Mouse (Mus musculus) 3134 (cell line): ENCODE results near the gene Il22.
"Not testable (repeated sequence)": the region's sequence is repeated elsewhere in the genome, so short reads cannot be mapped to it uniquely, and the experiment has no call there.

Source experiments
- DNase-seq: peaks from one replicate; pipeline ENCODE4 v3.0.0-alpha.2; 2011; ENCODE audit warnings: low spot score; ENCODE audit not compliant: insufficient read length; ENCODE audit errors: extremely low read depth

Gene Il22

DNA sequence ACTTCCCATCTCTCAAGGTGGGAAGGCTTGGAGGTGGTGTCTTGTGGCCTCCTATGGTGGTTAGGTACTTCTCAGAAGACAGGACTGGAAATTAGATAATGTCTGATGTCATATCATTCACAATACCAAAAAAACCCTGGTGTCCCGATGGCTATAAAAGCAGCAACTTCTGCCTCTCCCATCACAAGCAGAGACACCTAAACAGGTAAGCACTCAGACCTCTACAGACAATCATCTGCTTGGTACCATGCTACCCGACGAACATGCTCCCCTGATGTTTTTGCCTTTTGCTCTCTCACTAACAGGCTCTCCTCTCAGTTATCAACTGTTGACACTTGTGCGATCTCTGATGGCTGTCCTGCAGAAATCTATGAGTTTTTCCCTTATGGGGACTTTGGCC, at the start of gene Il22:
TSS of gene Il22 (plus strand) at position 301 of the 400 bp plus-strand sequence.
- DNase-seq, result no peak

DNA sequence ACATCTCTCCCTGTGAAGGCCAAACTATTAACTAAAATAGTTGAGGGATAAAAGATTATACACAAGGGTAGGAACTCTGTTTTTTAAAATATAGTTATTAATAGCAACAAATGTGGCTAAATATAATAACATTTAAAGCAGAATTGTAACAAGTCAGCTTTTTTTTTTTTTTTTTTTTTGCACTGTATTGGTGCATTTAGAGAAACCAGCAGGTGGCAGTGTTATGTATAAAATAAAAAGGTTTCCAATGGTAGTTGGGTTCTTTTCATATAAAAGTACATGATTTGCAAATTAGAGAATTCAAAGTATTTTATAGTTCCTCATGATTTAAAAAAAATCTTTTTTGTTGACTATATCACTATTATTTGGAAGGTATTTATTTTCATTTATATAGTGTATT, 48.8 kb upstream of the Il22 start:
- no peak for DNase-seq

DNA sequence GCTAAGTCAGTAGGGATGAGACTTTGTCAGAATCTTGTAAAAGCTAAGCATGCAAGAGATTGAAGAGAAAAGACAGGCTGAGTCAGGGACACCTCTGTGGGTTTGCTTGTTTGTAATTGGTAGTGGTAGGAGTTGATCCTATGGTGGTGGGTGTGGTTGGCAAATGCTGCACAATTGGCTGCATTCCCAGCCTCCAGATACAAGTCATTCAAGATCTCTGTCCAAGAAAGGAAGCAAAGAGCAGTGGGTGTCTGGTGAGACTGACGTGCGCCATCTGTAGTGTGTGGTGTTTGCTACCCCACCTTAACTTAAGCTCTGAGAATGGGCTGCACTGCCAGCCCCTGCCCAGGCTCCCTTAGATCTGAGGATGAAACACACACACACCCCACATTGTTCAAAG, 43.6 kb upstream of the Il22 start:
- DNase-seq, result no peak

DNA sequence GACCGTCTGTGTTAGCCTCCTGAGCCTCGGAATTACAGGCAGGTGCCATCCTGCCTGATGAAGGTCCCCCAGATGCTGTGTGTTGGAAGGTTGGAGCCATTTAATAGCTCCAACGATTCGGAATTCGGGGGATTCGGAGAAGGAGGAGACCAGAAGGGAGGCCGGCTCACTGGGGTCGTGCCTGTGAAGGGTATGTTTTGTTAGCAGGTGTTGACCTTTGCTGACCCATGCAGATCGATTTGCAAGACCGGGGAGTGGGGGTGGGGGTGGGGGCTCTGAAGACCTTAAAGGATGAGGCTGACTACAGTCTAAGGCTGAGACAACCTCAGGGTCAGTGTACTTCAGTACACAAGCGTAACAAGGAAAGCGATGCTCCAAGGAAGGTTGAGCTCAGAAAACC, 35.5 kb upstream of the Il22 start:
- DNase-seq, result no peak

DNA sequence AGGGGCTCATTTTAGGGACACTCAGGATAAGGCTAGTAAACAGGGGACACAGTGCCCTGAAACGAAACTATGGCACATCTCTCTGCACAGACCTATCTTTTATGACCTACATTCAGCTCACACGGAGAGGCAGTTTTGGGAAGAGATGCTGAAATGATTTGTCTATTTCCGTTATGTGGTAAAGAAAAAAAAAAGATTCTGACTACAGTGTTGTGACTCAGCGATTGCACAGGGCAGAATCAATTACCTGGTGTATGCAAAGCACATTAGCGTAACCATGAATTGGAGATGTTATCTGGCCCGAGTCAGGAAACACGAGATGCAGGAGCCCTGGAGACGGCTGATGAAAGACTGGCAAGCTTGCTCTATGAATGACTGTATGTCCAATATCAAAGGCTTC, 32.3 kb upstream of the Il22 start:
- no peak for DNase-seq

DNA sequence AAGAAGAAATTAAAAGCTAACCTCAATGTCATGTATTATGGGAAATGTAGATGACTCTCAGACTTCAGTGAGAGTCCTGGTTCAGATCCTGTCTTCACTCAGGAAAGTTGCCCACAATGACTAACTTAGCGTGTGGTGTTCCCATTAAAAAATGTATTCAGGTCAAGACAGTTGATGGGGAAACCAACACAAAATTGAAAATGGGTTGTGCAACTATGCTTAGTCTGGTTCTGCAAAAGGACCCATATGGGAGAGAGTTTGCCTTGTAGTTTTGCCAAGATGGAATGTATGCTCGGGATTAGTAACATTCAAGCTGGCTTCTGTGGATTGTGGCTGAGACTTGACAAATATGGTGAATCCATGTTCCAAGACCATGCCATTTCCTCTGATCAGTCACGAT, 31.9 kb upstream of the Il22 start:
- no peak for DNase-seq

DNA sequence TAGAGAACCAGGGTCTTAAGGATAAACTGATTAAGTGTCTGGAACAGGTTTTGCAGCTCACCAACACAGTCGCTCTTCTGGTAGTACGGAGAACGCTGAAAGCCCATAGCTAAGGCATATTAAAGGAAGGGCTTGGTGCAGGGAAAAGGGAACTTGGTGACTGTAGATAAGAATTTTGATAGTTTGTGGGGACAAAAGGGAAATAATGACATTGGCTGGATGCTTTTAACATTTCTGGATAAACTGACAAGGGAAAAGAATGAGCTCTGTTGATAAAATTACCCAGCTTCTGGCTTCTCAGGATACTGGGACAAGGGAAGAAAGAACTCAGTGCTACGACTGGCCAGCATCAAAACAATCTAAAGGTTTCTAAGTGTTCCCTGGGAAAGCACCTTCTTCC, 29.2 kb upstream of the Il22 start:
- not testable (repeated sequence) for DNase-seq

DNA sequence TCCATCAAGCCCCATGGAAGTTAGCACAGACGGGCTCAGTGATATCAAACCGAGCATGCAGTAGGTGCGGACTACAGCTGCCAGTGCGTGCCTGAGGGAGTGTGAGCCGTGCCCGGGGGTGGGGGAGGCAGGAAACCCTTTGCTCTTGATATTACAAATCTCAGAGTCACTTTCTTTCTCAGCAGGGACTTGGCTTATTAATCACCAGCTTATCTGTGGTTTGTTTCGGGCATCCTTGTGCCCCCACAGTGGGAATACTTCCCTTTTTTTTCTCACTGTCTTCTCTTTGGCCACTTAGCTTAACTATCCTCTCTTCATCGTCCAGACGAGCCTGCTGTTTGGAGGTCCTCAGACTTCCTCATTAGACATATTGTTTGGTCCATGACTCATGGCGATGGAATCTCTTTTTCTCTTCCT, 26.0 kb upstream of the Il22 start:
- no peak for DNase-seq

DNA sequence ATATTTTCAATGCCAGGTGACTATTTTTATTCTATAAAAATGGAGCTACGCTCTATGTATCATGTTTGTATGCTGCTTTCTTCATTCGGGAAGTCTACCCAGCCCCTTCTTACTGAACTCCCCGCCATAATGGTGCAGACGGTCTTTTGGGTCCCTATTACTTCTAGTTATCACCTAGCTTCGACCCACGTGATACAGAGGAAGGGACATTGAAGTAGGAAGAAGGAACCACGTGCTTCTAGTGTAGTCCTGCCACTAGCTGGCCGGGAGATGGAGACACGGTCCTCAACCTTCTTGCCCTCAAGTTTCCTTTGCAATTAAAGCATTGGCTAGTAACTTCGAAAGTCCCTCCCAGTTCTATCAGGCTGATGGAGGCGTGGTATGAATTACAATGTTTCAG, 25.5 kb upstream of the Il22 start:
- no peak for DNase-seq

DNA sequence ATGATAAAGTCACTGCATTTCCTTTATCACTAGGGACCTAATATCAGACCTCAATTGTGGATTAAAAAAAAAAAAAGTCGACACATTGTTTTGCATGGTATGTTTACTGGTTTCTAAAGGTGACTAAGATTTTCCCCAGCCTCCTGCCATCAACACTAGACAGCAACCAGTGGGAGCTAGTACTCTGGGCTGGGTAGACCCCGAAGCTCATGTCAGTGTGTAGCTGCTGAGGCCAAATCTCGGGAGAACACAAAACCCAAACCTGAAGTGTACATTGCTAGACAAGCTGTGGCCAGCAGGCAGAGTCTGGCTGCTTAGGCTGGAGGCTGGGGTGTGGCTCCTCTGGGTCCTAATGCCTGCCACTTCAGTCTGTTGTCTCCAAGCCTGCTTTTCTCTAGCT, 9.6 kb upstream of the Il22 start:
- DNase-seq, result not testable (repeated sequence)

DNA sequence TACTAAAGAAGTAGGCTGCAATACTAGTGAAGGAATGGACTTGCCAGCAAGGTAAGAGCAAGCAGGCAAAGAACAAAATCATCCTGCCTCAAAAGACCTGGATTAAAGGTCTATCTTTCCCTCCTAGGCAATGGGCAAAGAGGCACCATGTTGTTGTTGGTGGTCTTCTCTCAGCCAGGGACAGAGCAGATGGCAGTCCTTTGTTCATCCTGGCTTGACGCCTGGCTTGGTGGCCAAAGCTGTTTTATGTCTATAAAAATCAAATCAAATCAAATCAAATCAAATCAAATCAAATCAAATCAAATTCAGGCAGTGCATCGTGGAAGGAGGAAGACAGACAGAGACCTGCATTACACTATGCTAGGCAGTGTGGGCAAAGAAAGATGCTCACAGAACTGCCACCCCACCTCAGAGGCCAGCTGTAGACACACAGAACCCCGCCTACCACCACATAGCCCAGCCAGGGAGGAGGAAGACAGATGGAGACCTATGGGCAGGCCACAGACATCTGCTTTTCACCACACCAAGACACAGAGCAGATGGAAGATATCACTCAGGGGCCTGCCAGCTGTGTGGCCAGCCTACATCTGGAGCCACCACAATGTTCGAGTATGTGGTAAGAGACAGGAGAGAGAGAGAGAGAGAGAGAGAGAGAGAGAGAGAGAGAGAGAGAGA, 11.1 kb downstream of the Il22 start:
- not testable (repeated sequence) for DNase-seq

DNA sequence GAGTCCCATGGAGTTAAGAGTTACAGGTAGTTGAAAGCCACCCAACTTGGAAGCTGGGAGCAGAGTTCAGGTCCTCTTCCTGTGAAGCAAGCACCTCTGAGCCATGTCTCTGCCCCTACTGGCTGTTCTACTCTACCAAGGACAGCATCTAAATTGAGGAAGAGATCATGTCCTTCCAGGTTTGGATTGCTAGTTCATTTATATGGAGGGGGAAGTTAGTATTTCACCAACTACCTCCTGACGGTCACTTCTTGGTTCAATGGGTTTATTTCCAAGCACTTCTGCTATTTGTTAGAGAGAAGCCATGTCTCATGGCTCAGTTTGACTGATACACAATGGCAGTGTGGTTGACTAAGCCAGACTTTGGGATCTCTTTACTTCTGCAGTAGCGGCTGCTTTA, 22.9 kb downstream of the Il22 start:
- DNase-seq, result not testable (repeated sequence)

DNA sequence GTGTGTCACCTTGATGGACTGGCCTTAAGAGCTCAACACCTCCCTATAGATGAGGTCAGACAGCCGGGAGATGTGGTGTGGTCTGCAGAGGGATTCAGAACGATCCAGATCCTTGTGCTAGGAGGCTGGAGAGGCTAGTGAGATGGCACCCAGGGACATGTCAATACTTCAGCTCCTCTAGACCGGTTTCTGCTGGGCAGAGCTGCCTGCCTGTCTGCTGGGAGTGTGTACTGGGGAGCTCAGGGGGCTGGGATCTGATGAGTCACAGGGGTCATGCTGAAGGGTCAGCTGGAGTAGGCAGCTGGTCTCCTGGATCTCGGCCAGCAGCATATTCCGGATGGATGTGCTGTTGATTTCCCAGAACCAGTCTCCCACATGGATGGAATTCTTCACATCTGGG, 27.9 kb downstream of the Il22 start:
- not testable (repeated sequence) for DNase-seq

DNA sequence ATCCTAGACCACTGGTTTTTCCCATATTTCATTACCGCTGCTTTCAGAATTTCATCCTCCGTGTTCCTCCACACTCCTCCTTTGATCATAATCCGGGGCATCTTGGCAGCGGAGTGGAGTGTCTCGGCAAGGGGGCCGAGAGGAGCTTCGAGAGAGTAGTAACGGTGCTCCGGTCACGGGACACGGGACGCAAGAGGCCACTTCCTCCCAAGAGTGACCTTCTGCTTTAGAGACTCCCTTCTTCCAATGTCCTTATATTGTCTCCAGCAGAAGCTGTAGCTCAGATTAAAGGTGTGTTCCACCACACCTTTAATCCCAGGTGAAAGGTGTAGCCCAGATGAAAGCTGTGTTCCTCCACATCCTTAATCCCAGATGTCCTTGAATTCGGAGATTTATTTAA, 35.9 kb downstream of the Il22 start, which contains the start of gene Gm32717:
TSS of gene Gm32717 (minus strand) at position 101 of the 400 bp plus-strand sequence.
- not testable (repeated sequence) for DNase-seq

DNA sequence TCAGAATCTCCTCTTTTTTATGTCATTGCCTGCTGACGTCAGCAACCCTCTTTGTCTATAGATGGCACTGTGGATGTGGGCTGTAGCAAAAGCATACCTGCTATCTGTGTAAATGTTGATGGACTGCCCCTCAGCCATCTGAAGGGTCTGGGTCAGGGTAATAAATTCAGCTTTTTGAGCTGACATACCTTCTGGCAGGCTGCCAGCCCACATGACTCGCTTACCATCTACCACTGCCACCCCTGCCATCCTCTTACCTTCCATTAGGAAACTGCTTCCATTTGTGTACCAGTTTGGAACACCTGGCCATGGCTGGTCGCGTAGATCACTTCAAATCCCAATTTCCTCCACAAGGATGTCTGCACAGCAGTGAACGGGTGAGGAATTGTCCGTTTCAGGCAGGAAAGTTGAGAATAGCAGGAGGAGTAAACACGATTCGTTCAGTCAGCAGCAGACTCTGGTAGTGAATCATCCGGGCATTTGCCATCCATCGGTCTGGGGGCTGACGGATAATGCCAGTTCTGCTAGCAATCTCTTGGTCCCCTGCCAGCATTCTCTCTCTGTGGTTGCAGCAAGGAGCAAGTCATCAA, 44.4 kb downstream of the Il22 start:
- not testable (repeated sequence) for DNase-seq

DNA sequence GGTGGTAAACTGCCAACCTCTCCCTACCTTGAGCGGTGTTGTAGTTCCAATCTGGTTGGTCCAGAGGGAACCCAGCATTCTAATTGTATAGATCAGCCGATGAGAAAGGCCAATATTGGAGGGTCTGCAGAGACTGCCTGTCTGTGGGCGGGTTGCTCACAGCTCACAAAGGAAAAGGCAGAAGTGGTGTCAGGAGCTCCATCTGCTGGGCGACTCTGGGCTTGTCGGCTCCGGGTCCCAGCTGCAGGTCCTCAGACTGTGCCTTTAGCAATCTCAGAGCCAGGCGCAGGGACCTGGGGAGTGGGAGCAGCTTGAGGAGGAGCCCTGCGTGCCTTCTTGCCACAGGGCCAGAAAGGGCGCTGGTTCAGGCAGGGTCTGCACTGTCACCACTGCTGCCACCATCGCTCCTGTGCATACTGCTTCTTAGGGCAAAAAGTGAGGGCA, 46.1 kb downstream of the Il22 start:
- DNase-seq, result peak; percentile 13

DNA sequence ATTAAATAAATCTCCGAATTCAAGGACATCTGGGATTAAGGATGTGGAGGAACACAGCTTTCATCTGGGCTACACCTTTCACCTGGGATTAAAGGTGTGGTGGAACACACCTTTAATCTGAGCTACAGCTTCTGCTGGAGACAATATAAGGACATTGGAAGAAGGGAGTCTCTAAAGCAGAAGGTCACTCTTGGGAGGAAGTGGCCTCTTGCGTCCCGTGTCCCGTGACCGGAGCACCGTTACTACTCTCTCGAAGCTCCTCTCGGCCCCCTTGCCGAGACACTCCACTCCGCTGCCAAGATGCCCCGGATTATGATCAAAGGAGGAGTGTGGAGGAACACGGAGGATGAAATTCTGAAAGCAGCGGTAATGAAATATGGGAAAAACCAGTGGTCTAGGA, 53.6 kb downstream of the Il22 start, which contains the start of gene Gm32802:
TSS of gene Gm32802 (plus strand) at position 301 of the 400 bp plus-strand sequence.
- not testable (repeated sequence) for DNase-seq
